Mouse (Mus musculus) G1E-ER4 (cell line): ENCODE data around the gene Pde11a. TPM values are rescaled to one million over a fixed set of nuclear protein-coding genes. Genes with fewer than 3 reads are reported as not detected.
"Not testable (repeated sequence)": the region's sequence is repeated elsewhere in the genome, so short reads cannot be mapped to it uniquely, and the experiment has no call there.

Source experiments
- GATA1 ChIP-seq: IDR thresholded peaks from one replicate; pipeline ENCODE4 v1.8.0; 2012; ENCODE audit warnings: low read length, inconsistent platforms
- polyA plus RNA-seq: library from polyadenylated mRNA; stranded (reverse); fragments of >175 nt; gene quantifications from 2 replicates; pipeline ENCODE4 v1.2.3, GENCODE M21; 2012

Pde11a gene
- polyA plus RNA-seq, 1 experiment, result 0.05 TPM

DNA sequence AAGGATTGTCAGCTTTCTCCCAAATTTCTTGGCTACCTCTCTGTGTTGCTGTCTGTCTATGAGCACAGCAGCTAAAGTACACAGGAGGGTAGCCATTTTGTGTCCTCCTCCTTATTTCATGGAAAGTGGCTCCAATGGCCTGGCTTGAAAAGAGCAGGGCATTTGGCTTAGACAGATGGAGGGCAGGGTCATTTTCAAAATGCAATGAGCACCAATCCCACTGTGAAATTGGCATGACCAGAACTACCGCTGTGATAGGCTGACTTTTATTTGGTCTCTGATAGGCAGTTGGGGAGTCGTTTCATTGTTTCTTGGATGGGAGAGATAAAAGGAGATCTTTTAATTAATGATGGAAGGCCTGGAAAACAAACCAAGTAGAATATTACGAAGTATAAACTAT is 354.7 kb downstream of the Pde11a start:
- TF ChIP-seq GATA1, result no peak

DNA sequence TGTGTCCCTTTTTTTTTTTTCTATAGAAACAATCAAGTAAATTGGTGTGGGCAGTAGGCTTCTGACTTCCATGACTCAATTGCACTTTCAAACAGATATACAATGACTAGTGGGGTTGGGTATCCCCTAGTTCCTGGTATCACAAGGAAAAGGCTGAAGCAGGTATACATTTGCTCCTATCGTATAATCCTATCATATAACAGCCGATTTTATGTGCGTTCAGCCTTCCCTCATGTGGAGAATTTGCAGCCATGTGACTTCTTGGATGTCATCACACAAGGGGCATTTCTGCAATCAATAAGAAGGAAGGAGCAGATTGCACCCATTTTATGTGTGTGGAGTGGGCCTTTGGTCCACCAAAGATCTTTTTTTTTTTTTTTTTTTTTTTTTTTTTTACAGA is 355.5 kb downstream of the Pde11a start:
- no peak for TF ChIP-seq GATA1

DNA sequence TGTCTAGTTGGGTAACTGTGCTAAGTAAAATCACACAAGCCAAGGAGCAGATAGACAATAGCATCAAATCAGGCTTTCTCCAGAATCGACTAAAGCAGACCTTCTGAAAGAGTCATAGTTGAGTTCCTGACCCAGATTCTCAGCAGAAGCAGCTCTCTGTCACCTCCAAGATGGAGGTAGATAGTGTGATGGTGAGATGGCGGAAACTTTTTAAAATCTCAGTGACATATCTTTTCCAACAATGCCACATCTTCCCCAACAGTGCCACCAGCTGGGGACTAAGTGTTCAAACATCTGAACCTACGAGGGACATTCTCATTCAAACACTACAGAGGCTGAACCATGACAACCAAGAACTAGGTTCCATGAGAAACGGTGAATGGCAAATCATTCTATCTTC is 355.9 kb downstream of the Pde11a start:
- TF ChIP-seq GATA1, result no peak

DNA sequence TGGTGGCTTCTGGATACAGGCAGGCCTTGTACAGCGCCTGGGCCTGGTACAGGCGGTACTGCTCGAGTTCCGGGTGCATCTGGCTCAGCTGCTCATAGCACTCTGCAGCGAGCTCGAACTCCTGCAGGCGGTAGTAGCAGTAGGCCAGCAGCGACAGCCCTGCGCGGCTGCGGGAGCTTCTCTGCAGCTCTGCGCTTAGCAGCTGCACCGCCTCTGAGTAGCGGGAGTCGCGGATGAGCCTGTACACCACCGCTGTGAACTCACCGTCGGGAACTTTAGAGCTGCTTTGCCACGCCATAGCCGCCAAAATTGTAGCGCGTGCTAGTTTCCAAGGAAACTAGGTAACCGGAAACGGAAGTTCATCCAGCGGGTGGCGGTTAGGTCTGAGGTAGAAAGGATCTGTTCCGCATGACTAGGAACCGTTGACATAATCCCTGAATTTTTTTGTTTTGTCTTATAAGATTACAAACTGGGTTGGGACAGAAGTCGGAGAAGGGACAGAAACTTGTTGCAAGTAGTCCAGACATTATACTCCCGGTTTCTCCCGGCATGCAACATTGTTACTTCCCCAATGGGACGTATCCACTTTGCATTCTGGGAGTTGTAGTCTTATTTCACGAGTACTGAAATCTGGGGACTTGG is 357.0 kb downstream of the Pde11a start, which contains the start of gene Ttc30a1:
Gene Ttc30a1, minus strand, starts transcription at position 528 of the 642 bp plus-strand sequence.
- TF ChIP-seq GATA1, result not testable (repeated sequence)

DNA sequence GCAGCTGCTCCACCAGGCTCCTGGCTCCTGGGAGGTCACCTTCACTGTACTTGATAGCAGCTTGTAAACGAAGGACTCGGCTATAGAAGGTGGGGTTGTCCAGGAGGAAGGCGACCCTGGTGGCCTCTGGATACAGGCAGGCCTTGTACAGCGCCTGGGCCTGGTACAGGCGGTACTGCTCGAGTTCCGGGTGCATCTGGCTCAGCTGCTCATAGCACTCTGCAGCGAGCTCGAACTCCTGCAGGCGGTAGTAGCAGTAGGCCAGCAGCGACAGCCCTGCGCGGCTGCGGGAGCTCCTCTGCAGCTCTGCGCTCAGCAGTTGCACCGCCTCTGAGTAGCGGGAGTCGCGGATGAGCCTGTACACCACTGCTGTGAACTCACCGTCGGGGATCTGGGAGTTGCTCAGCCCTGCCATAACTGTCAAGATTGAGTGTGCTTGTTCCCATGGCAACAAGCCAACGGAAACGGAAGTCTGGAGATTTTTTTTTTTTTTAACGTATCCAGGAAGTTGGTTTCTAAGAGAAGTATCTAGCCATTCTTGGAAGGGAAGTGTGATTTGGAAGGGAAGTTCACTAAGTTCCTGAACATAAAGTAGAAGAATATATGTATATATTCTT is 360.7 kb downstream of the Pde11a start, which contains the start of gene Ttc30a2:
Gene Ttc30a2, minus strand, starts transcription at position 419 of the 617 bp plus-strand sequence.
- TF ChIP-seq GATA1, result not testable (repeated sequence)

GRCm38 (mm10) chr2:75974131-75974530 is 364.4 kb downstream of the Pde11a start:
- TF ChIP-seq GATA1, result no peak

GRCm38 (mm10) chr2:75964972-75965371 is 373.6 kb downstream of the Pde11a start:
- TF ChIP-seq GATA1, result no peak

GRCm38 (mm10) chr2:75964512-75964911 is 374.1 kb downstream of the Pde11a start:
- TF ChIP-seq GATA1, result no peak

DNA sequence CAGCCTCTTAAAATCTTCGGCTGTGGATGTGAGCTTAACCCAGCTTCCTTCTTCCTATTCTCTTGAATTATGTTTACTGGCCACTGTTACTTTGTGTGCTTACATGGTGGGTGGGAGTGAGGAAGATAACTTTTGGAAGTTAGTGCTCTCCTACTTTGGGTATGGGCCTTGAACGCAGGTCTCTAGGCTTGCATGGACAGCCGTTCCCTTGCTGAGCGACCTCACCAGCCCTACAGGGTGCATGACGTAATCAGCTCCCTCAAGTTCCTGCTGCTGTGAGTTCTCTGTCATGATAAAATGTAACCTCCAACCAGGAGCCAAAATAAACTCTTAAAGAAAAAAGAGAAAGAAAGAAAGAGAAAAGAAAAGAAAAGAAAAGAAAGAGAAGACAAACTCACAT is 374.5 kb downstream of the Pde11a start:
- no peak for TF ChIP-seq GATA1

- no peak for TF ChIP-seq GATA1
Measured at GRCm38 (mm10) chr2:75963211-75963840, 375.2 kb downstream of the Pde11a start.

DNA sequence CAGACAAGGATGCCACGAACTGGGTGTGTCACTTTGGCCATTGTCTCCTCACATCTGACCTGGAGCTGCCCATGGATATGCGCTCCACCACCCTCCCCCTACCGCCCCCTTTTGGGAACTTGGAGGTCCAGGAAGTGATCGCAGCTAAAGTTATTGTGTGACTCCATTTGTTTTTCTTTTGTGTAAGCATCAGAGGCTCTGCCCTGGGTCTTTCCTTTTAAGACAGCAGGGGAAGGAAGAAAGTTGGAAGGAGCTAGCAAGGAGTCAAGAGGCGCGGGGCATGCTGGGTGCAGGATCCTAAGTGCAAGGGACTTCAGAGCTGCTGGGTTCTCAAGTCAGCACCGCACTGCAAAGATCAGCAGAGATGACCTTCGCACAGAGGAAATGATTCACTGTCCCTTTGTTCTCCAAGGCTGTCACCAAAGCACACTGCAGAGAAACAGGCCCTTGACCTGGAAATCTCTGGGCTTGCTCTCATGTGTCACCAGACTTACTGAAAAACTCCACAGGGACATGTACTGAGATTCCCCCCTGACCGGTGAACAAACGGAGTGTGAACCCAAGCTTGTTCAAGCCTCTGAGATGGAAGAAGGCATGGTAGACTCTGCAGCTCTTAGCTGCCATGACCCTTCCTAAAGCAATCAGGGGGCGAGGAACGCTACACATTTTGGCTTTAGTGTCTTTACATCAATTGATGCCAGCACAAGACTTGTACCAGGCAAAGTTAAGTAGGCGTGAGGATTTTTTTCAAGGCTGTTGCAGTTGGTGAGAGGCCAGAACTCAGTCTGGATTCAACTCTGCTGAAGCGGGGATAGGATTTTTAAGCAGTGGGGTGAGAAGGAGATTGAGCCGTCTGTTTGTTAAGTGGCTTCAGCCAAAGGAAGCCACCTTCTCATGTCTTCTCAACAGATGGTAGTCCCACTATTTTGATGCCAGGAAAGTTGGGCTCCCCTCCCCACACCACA is 377.9 kb downstream of the Pde11a start:
- no peak for TF ChIP-seq GATA1

DNA sequence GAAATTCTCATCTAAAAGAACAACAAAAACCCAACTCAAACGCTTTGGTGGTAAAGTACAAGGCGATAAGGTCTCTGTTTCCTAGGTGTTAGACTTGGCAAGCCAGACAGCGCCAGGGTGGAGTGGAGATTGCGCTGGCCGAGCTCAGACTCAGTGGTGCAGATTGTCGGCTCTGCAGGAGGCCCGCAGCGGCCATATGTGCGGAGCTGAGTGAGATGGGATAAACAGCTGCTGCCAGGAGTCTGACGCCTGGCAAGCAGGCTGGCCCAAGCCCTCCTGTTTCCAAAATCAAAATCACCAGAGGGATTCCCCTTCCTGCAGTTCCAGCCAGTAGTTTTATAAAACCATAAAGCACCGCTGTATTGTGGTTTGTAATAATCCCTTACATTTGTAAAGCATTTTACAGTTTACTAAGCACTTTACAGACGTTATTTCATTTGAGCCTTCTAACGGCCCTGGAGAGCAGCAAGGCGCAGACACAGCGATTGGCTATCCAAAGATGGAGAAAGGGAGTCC is 378.7 kb downstream of the Pde11a start:
- TF ChIP-seq GATA1, result no peak

- no peak for TF ChIP-seq GATA1
Measured at GRCm38 (mm10) chr2:75959183-75959849, 379.3 kb downstream of the Pde11a start.

- TF ChIP-seq GATA1, result no peak
Measured at GRCm38 (mm10) chr2:75955709-75956108, 382.9 kb downstream of the Pde11a start.

GRCm38 (mm10) chr2:75953320-75953719 is 385.3 kb downstream of the Pde11a start:
- TF ChIP-seq GATA1, result no peak
